Mouse (Mus musculus) heart, postnatal 10 days (tissue): ENCODE data around the gene Padi2. TPM values are rescaled to one million over a fixed set of nuclear protein-coding genes. Genes with fewer than 3 reads are reported as not detected.

Source experiments
- DNase-seq, 2 experiments: peaks; one replicate each; pipeline ENCODE4 v3.0.0; 2021
- intact Hi-C: fragments of 180-260 bp; cut with DNase I; formaldehyde crosslinking; loops from one replicate; pipeline ENCODE4 v1.15.1; 2025
- total RNA-seq, 2 experiments: library from RNA; stranded (reverse); gene quantifications; 2 replicates each; pipeline ENCODE4 v1.2.3; 2021

The Padi2 gene
- total RNA-seq, 2 experiments from 2014 or later: 0.65 to 1.1 TPM

DNA sequence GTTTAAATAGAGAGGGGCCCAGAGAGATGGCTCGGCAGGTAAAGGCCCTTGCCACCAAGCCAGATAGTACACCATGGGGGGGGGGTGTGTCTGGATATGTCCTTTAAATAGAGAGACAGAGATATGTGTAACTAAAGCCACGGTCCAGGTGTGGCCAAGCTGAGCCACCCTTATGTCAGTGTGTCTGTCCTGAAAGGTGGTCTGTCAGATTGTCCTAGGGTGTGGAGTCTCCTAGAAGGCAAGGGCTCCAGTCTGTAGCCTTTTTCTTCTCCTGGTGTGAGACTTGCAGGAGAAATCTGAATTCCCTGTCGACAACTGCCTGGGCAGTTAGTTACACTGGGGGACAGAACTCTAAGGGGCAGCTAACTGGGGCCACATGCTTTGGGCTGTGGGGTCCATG, 25.9 kb upstream of the Padi2 start:
- no peak for DNase-seq
- intact Hi-C loops: no loop called here

DNA sequence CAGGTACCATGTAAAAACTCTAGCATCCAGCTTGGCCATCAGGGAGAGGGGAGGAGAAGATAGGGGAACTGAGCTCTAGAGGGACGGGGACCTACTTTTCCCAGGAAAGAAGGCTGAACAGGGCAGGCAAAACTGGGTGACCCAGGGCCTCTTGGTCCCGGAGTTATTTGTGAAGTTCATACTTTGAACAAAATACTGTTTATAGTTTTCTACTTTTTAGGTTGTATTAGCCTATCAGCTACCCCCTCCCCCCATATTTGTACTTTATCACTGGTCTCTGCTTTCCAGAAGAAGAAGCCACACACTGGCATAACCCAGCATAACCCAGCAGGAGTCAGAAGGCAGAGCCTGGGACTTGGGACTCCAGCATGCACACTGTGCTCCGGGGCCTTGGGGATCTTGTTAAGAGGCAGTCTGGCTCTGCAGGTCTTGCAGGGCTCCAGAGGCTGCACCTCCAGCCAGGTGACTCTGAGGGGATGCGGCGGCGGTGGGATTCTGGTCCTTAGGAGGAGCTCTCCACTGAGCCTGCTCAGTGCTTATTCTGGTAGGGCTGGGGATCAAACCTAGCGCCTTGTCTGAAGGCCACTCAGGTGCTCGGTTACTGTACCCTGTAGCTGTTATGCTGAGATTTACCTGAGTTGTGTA, 25.0 kb upstream of the Padi2 start:
- DNase-seq: no peak
- intact Hi-C loops: no loop called here

DNA sequence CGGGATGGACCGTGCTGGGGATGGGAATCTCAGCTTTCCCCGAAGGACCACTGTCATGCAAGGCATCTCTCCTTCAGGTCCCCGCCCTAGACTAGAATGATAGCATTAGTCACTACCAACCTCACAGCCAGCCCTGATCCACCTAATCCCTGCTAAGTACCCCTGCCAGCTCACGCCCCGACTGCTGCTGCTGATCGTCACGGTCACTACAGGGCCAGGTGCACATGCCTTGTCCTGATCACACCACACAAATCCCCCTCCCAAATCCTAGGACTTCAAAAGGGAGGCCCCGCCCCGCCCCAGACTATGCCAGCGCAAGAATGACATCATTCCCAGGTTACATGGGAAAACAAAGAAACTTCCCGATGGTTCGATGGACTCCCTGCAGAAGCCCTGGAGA, 24.4 kb upstream of the Padi2 start:
- intact Hi-C loops: no loop called here

DNA sequence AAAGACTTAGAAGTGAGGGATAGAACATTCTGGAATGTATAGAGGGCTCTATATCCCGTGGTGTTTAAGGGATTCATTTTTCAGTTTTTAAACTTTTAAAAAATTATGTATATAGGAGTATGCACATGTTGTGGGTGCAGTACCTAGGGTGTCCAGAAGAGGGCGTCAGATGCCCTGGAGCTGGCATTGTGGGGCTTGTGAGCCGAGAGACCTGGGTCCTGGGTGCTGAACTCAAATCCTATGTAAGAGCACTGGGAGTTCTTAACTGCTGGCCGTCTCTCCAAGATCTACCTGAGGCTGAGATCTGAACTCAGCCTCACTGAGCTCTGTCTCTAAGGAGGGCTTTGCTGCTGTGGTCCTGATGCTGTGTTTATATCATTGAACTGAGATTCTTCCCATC, 23.8 kb upstream of the Padi2 start:
- no peak for DNase-seq
- intact Hi-C loops: no loop called here

More for the DNA sequence above, 24.4 kb upstream of the Padi2 start:
- no peak for DNase-seq

DNA sequence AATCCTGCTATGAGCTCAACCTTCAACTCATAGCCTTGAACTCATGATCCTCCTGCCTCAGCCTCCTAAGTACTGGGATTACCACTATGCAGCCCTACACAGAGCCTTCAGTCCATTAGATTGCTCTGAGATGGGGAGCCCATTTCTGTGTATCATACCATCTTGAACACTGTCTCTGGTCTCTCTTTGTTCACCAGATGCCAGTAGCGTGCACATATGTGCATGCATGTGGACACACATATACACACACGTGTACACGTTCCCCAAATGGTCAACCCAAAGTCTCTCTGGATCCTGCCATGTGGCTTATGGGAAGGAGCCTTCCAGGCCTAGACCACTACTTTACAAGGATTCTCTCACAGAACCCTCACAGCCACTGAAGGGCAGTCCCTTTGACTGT, 23.2 kb upstream of the Padi2 start:
- intact Hi-C loops: no loop called here
- no peak for DNase-seq

DNA sequence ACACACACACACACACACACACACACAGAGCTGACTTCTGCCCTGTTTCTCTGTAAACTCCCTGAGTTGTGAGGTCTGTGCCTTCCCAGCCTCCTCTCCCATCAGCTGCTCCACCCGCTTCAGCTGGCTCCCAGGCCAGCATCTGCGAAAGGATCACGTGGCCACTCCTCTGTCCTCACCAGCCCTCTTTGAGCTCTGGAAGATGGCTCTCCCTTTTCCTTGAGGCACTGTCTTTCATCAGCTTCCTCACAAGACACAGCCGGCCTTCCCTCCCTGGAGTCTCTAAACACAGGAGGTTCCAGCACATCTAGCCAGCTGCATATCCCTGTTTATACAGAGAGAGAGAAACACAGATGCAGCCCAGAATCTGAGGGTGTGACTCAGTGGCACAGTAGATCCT, 22.3 kb upstream of the Padi2 start:
- peak; percentile 65 to 68 for DNase-seq
- intact Hi-C loops: no loop called here

DNA sequence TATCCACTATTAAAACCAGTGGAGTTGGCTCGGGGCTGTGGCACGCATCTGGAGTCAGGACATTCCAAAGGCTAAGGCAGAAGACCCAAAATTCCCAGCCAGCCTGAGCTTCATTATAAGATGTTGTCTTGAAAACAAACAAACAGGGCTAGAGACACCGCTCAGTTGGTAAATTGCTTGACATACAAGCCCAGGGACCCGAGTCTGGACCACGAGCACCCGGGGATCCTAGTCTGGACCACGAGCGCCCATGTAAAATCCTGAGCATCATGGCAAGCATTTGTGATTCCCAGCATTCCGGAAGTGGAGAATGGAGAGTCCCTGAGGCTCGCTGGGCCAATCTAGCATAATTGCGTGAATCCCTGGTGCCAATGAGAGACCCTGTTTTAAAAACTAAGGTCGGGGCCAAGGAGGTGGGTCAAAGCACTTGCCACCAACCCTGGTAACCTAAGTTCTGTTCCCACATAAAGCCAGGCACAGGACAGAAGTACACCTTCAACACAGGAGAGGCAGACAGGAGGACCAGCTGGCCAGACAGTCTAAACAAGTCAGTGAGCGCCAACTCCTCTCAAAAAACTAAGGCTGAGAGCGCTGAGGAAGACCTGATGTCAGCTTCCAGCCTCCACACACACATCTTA, 14.5 kb upstream of the Padi2 start:
- intact Hi-C loops: no loop called here
- no peak for DNase-seq

DNA sequence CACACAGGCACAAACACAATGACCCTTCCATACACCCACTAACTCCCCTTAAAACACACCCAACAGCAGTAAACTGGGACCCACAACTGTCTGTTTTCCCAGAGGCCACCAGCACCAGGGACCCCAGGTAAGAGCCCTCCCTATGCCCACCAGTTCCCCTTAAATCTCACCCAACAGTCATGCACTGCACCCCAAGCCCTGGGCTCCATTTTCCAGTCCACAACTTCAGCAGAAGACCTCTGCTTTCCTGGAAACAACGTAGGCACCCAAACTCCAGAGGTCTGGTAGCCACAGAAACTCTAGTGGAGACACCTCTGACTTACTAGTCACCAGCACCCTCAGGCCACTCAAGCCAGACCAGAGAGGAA, 14.0 kb upstream of the Padi2 start:
- intact Hi-C loops: no loop called here
- no peak for DNase-seq

DNA sequence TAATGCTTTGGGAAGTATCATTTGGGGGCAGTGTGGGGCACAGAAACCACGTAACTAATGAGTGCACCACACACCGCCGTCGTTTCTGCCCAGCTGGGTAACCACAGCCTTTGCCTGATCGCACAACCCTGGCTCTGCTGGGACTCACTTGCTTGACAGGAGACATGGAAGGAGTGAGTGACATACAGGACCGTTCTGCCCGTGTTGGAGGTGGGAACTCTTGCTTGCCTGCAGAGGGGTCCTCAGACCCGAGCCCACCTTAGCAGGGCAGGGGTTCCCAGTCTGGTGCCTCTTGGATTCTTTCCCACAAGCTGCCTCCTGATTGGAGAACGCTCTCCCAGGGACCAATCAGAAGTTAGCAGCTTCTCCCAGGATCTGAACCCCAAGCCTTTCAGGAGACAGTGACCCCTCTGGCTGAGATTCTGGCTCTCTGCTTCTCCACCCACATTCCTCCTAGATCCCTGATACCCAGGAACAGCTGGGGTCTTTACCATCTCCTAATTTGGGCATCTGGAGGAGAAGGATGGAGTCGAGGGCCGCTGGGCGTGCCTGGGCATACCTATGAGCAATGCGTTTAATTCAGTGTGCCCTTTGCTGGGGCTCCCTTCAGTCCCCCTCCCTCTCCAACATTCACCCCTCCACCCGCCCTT, 1.2 kb upstream of the Padi2 start:
- intact Hi-C loops: loop anchor here (5.0 kb wide), 1 partner anchor 93 kb away; the partner anchor contains the start of gene Padi3
- DNase-seq: no peak

DNA sequence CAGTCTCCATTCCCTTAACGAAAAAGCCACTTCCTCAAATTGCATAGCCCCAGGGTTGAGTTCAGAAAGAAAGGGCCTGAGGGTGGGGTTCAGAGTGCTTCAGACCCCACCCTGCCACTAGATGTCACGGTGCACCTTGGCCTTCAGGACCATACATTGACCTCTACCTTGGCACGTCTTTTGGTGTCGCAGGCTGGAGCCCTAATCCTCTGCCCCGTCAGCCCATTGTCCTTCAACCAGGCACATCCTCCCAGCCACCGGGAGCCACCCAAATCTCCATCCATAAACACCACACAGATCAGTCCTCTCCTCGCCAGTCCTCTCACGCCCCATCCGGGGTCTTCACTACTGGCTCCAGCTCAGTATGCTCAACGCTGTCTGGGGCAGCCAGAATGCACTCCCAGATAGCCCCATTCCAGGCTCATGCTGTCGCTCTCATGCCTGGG, 695 bp upstream of the Padi2 start:
- intact Hi-C loops: no loop called here

DNA sequence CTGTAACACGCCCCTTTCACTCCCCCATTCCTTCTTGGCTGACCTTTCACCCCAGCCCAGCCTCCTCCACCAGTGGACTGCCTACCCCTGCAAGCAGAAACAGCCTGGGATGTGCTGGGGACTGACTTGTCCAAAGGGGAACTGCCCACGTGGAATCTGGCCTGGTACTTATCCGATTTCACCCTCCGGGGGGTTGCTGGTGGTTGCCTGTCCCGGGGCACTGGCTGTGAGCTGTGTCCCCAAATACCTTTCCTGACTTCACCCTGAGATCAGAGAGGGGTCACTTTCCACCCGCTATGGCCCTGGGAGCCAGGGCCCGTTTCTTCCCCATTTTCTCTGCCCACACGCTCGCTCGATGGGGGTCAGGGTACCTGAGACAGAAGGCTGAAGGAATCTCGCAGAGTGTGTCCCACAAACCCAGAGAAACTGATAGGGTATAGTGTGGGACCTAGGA, 710 bp downstream of the Padi2 start:
- DNase-seq: no peak

More for the DNA sequence above, 695 bp upstream of the Padi2 start:
- no peak for DNase-seq

DNA sequence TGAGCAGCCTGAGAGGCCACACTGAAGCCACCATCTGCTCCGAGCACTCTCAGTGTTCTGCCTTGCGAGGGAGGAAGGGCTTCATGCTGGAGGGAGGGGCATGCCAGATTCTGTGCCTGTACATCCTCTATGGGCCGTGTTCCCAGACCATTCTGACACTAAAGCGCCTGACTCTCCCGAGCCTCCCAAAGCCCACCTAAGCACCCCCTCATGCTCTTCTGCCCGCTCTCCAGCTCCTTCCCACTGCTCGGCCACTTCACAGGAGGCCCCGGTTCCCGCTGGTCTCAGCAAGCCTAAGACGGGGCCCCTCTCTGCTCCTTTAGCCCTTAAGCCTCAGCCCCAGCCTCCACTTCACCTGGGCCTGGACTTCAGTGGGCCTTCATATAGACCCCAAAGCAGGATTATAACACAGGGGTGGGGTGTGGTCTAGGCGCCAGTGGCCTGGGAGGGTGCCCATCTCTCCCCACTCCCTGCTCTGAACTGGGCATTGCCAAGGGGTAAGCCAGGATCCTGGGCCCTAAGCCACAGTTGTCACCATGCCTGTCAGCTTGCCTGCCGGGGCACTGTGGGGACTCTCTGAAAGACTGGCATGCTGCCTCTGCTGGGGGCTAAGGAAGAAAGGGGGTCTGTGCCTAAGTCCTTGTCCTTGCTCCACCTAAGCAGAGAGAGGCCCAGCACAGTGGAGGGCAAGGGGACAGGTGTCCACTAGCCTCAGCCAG, 1.3 kb downstream of the Padi2 start:
- intact Hi-C loops: no loop called here
- DNase-seq: no peak

More for the DNA sequence above, 710 bp downstream of the Padi2 start:
- intact Hi-C loops: no loop called here

DNA sequence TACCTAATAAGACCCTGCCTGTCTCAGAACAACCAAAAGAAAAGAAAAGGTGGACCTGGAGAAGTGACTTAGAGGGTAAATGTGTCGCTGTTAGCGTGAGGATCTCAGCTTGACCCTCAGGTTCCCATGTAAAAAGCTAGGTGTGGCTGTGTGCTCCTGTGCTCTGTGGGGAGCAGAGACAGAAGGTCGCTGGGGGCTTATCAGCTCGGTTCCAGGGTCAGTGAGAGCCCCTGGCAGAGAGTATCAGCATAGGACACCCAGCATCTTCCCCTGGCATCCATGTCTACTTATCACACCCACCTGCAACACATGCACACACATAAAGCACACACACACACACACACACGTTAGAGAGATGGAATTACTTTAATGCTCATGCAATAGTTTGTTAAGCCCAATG, 2.5 kb downstream of the Padi2 start:
- DNase-seq: no peak
- intact Hi-C loops: no loop called here

DNA sequence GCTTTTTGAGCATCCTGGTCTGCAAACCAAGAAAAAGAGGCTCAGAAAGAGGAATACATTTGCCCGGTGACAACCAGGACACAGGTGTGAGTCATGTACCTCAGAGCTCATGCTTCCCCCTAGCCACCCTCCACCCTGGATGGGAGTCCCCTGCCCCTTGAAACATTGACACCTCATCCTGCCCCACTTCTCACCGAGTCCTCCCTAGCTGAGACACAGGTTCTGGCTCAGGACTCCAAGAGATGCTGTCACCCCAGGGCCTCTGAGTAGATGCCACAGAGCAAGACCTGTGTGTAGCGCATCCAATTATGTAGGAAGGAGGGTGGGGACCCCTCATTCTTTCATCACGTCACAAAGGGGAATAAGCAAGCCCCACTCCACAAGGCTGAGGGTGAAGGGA, 3.4 kb downstream of the Padi2 start:
- no peak for DNase-seq
- intact Hi-C loops: no loop called here

DNA sequence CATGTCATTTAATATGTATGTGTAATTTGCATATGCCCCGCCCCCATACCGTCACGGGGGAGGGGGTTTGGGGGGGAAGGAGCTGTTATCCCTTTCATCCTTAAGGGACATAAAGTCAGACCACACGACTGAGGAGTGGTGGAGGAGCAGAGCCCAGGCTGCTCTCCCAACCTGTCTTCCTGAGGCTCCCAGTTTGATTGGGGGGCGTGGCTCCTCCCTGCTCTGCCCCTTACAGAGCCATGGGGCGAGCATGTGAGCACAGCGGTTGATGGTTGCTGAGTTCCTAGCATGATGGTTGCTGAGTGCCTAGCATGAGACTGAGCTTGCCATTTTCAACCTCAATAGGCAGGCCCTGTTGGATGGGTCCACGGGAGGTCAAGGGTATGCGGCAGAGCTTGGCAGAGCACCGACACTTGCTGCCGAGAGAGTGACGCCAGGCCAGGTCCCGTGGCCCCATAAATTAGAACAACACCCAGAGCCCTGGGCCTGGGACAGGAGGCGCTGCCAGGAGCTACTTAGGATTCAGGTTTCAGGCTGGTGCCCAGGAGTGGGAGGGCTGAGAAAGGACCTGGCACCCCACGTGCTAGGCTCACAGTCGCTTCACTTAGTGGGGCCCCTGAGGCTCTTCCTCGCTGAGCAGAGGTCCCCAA, 4.6 kb downstream of the Padi2 start:
- intact Hi-C loops: no loop called here
- peak; percentile 31 to 42 for DNase-seq

DNA sequence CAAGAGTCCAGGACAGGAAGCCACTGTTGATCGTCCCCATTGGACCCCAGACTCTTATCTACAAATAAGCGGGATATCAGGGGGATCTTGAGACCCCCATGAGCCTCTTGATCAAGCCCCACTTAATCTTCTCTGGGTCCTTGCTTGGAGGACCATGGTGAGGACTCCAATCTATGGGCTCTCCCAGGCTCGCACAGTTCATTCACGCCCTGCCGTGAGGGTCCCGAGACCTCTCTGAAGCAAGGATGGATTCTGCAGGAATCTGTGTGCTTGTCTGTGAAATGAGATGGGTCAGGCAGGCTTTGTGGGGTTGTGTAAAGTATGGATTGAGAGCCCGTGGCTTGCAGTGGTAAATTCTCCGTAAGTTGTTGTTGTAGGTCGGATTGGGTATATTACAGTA, 5.3 kb downstream of the Padi2 start:
- intact Hi-C loops: no loop called here
- no peak for DNase-seq

DNA sequence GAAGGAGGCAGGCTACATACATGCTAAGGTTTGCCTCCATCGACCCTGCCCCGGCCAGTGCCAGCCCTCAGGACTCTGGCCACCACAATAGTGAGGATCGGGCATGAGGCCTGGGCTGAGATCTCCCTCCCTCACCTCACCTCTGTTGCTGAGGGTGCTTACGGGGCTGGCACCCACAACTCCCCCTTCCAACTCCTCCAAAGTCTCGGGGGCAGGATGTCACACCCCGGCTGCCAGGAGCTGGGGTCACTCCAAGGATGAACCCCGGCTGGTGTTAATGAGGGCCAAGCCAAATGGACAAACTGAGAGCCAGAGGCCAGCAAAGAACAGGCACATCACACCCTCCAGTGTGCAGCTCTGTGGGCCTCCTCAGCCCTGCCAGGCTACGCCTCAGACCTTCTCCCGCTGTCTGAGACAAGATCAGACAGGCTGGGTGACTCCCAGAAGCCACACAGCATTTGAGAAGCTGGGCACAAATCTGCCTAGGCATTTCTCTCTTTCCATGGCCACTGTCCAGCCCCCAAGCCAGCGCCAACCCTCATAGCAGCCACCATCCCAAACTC, 6.2 kb downstream of the Padi2 start:
- intact Hi-C loops: no loop called here
- no peak for DNase-seq

DNA sequence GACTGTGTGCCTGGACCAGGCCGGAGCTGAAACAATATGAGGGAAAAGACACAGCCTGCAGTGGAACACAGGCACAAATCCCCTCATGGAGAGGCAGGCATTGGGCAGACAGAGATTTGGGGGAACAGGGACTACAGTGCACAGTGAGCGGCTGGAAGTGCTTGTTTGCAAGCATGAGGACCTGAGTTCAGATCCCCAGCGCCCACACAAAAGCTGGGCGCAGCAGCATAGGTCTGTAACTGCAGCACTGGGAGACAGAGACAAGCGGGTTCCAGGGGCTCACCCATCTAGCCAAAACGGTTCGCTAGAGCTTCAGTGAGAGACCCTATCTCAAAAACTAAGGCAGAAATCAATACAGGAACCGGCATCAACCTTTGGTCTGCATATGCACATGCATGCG, 7.4 kb downstream of the Padi2 start:
- intact Hi-C loops: no loop called here
- DNase-seq: no peak

DNA sequence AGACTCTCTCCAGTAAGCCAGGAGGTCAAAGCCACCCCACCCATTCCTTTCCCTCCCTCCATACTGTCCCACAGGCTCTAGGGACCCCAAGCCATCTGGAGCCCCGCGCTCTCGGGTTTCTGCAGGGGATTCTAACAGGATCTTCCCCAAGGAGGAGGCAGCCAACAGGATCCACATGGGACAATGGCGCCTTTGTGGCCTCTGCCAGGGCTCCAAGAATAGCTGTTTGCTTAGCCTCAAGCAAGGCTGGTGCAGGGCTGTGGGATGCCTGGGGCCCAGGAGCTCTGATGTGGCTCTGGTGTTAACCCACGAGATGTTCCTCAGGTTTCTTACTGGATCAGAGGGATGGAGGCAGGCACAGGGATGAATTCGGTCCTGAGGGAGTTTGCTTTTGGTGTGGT, 8.6 kb downstream of the Padi2 start:
- intact Hi-C loops: no loop called here

DNA sequence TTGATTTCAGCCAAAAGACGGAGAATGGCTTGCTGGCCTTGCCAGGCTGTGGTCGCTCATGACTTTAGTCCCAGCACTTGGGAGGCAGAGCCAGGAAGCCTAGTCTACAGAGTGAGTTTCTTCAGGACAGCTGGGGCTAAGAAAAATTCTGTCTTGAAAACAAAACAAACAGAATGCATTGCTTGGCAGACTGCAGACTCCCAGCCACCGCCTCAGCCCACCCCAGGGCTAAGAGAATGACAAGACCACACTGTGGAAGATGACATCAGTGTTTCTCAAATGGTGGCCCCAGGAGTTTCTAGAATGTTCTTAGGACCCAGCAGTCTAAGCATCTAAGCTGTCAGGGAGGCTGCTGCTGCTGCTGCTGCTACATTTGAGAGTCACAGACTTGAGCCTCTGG, 9.1 kb downstream of the Padi2 start:
- intact Hi-C loops: no loop called here
- DNase-seq: peak; percentile 26 to 40

More for the DNA sequence above, 8.6 kb downstream of the Padi2 start:
- peak; percentile 31 to 47 for DNase-seq

DNA sequence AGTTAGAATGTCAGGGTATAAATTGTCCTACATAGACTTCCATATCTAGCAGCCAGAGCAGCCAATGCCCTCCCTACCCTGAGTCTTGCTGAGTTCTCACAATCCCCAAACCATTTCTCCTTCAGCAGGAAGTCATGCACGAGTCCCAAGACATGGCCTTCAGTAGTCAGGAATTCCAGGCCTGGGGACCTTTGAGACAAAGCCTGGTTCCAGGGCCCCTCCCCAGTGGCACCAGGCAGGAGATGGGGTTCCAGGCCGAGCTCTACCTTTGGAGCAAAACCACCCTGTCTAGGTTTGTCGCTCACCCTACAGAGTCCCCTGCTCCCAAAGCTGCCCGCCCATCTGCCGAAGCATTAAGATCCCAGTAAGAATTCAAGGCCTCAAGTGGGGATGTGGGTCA, 10.2 kb downstream of the Padi2 start:
- no peak for DNase-seq
- intact Hi-C loops: no loop called here
